Mouse (Mus musculus): ENCODE data around the gene Rplp0.
A peak's percentile ranks its signal among the peaks of the same experiment; 100 is the strongest.
"Not testable (repeated sequence)": the region's sequence is repeated elsewhere in the genome, so short reads cannot be mapped to it uniquely, and the experiment has no call there.

Rplp0 gene

DNA sequence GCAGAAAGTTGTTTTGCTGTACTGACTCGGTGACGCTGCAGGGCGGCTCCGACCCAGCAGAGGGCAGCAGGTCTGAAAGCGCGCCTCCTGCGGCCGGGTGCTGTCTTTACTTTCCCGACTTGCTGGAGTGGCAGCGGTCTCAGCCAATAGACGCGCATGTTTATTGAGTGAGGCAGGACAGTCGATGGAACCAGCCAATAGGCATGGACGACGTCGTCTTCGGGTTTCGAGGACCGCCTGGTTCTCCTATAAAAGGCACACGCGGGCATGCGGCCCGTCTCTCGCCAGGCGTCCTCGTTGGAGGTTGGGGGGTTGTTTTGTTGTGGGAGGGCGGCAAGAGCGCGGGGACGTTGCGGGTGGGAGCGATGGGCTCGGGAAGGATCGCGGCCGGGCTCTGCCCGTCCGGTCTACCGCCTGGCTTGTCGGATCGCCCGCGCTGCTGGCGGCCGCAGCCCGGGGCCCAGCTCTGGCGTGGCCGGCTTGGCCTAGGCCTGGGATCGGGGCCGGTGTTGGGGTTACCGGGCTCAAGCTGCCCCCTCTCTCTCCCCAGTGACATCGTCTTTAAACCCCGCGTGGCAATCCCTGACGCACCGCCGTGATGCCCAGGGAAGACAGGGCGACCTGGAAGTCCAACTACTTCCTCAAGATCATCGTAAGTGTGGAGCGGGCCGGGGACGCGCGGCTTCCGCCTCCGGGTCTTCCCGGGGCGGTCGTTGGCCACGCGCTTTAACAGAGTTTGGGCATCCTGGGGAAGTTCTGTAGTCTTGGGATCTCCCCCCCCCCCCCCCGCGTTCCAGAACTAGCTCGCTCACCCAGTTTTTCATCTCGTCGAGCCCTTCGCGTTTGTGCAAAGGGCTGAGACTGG, at the start of gene Rplp0:
Rplp0 (plus strand) TSS at position 231 of the 865 bp plus-strand sequence.
- Histone ChIP-seq H3K27me3 (ENCODE audit: control insufficient read depth, insufficient read depth, low read length, poor library complexity, severe bottlenecking) (no peaks in the 10 kb centered on the region), H3K36me3 (ENCODE audit: control insufficient read depth, insufficient read depth, low read length, poor library complexity, severe bottlenecking) (peaks cover 8% of the 10 kb centered on the region)
- DNase-seq (ENCODE audit: low read depth, low spot score), result peak; percentile 100

DNA sequence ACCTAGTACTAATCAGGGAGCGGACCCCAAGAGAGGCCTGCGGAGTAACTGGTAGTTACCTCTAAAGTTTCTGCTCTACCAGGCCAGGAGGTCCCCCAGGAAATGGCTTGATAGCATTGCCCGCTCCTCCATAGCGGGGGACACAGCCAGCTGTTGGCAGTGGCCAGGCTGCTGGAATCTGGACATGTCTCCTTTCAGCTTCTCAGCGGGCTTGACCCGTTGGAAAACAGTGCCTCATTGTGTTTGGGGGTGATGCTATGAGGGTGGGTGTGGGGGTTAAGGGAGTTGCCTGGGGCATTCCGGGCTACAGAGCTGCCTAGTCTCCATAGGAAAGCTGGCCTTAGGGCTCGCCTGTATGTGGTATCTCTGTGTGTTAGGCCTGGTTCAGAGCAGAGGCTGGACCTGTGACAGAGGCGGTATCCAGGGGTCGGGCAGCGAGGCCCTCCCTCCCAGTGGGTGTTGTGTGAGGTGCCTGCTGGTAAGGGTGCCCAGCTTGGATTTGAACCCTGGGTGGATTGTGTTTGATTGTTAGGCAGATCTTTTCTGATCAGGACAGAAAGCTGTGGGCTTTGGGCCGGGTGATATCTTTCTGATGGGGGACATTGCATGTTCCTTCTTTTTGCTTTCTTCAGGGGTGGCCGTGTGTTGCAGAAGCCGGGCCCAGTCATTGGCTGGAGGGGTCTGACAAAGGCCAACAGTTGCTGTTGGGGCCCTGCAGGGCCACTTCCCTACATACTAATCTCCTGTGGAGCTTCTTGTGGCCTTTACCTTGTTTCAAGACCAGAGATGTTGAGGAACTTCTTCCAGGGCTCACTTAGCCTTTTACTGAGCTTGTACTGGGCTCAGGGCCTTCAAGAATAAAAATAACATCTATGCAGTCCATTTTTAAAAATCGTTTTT, 49.2 kb upstream of the Rplp0 start:
- no peak for DNase-seq (ENCODE audit: low read depth, low spot score)
- H3K36me3 ChIP-seq (ENCODE audit: control insufficient read depth, insufficient read depth, low read length, poor library complexity, severe bottlenecking), result no peaks in the 10 kb centered on the region

DNA sequence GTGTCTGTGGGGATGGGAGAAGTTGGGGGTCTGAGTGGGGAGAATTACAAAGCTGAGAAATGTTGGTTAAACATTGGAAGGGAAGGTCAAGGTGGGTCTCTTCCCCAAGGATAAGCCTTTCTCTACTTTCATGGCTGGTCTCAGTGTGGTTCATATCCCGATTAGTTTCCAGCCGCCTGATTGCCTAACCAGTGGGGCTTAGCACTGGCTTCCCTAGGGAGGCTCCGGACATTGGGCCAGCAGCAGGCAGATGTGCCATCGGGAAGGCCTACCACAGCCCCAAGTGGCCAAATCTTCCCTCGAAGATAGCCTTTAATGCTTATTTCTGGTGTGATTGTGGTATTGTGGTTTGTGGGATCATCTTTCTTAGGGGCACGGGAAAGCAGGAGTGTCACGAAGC, 46.9 kb upstream of the Rplp0 start:
- Histone ChIP-seq H3K36me3 (ENCODE audit: control insufficient read depth, insufficient read depth, low read length, poor library complexity, severe bottlenecking) (no peaks in the 10 kb centered on the region), H3K27me3 (ENCODE audit: control insufficient read depth, insufficient read depth, low read length, poor library complexity, severe bottlenecking) (no peaks in the 10 kb centered on the region)
- DNase-seq (ENCODE audit: low read depth, low spot score), result no peak

More for the DNA sequence above, 49.2 kb upstream of the Rplp0 start:
- no peaks in the 10 kb centered on the region for H3K27me3 ChIP-seq (ENCODE audit: control insufficient read depth, insufficient read depth, low read length, poor library complexity, severe bottlenecking)

DNA sequence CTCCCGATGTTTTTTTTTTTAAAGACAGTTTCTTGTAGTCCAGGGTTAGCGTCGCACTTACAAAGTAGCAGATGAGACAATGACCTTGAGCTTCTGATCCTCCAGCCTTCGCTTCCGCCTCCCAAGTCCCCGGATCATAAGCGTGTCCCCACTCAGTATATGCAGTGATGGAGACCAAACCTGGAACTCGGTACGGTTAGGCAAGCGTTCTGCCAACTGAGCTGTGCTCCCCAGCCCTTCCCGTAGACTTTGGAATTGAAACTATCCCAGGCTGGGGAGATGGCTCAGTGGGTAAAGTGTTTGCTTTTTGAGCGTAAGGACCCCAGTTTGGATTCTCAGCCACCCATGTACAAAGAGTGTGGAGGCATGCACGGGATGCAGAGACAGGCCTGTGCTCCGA, 46.0 kb upstream of the Rplp0 start:
- H3K27me3 ChIP-seq (ENCODE audit: control insufficient read depth, insufficient read depth, low read length, poor library complexity, severe bottlenecking), result no peaks in the 10 kb centered on the region
- H3K36me3 ChIP-seq (ENCODE audit: control insufficient read depth, insufficient read depth, low read length, poor library complexity, severe bottlenecking), result no peaks in the 10 kb centered on the region
- DNase-seq (ENCODE audit: low read depth, low spot score), result no peak

DNA sequence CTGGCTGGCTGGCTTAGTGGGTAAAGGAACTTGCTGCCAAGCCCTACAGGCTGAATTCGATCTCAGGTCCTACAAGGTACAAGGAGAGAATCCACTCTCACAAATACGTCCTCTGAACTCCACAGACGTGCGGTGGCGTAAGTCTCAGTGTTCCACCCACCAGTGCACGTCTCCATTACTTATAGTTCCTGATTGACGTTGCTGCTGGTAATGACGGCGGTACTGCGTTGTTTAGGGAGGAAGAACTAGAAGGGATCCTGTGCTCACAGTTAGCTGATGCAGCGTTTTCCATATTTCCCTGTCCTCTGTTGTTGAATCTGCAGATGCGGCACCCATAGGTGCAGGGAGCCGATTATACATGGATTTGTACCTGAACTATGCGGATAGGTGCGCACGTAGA, 45.5 kb upstream of the Rplp0 start:
- Histone ChIP-seq H3K36me3 (ENCODE audit: control insufficient read depth, insufficient read depth, low read length, poor library complexity, severe bottlenecking) (no peaks in the 10 kb centered on the region), H3K27me3 (ENCODE audit: control insufficient read depth, insufficient read depth, low read length, poor library complexity, severe bottlenecking) (no peaks in the 10 kb centered on the region)
- DNase-seq (ENCODE audit: low read depth, low spot score), result no peak

DNA sequence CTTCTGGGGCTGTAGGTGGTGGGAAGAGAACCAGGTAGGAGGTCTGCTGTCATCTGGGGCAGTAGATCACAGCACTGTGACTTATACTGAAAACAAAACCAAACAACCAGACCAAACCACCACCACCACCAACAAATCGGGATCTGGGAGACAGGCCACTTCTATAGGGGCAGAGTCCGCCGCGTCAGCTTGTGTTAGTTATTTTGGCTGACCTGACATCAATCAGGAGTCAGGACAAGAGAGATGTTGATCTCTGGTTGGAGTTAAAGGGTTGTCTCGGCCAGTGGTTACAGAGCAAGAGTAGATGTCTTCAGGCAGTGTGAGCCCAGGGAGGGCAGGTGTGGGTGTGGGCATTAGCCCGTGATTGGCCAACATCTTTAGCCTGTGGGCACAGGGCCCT, 44.9 kb upstream of the Rplp0 start:
- Histone ChIP-seq H3K27me3 (ENCODE audit: control insufficient read depth, insufficient read depth, low read length, poor library complexity, severe bottlenecking) (no peaks in the 10 kb centered on the region), H3K36me3 (ENCODE audit: control insufficient read depth, insufficient read depth, low read length, poor library complexity, severe bottlenecking) (no peaks in the 10 kb centered on the region)
- no peak for DNase-seq (ENCODE audit: low read depth, low spot score)

DNA sequence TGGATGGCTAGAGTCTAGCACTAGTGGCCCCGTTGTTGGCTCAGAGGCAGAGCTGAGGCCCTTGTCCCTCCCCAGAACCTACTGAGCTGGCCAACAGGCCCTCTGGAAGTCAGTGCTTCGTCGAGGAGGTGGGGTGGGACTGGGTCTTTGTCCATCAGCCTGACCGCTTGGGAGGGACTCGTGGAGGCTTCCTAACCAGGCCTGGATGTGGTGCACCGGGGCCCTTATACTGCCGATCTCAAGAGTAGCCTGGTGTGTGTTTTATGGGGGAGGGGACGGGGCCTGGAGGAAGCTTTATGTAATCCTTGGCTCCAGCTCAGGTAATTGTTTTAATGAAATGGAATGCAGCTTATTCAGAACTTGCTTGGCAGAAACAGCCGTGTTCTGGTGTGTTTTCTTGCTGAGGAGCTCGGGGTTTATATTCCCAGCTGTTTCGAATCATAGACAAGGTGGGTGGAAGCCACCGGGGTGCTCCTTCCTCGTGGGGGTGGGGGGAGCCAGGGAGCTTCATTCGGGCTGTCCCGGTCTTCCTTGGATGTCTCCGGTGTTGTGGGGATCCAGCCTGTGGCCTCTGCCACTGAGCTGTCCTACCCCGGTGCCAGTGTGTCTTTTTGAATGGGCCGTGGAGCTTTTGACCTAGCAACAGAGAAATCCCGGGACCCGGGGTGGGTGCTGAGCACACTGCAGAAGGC, 44.2 kb upstream of the Rplp0 start:
- Histone ChIP-seq H3K27me3 (ENCODE audit: control insufficient read depth, insufficient read depth, low read length, poor library complexity, severe bottlenecking) (no peaks in the 10 kb centered on the region), H3K36me3 (ENCODE audit: control insufficient read depth, insufficient read depth, low read length, poor library complexity, severe bottlenecking) (no peaks in the 10 kb centered on the region)
- DNase-seq (ENCODE audit: low read depth, low spot score), result no peak

DNA sequence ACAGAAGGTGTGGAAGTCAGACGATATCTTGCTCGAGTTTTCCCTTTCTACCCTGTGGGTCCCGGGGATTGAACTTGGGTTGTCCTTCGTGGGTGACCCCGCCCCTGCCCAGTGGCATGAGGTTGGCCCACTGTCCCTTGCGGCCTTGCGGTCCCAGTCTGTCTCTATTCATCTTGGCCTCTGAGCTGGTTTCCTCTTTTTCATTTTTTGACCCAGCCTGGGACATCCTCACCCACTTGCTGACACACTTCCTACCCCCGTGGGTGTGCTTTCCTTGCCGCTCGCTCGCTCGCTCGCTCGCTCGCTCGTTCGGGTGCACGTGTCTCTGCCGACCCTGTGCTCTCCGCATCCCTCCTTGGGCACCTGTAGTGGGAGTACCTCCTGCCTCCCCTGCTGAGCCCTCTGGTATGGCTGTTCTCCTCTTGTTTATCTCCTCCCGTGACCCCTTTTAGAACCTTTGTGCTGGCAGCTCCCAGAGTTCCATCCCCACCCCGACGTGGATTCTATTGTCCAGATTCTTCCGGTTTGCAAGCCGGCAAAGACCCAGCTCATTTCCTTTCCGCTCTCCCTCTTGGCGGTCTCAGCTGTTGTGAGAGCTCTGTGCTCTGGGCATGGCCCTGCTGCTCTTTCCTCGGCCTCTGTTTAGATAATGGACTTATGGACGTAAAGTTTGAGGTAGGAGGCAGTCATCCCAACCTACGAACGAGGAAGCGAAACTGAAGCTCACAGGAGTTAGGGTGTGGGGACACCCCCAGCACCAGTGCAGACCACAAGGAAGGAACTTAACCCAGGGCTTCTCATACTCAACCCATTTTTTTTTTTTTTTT, 43.0 kb upstream of the Rplp0 start:
- H3K36me3 ChIP-seq (ENCODE audit: control insufficient read depth, insufficient read depth, low read length, poor library complexity, severe bottlenecking), result no peaks in the 10 kb centered on the region
- H3K27me3 ChIP-seq (ENCODE audit: control insufficient read depth, insufficient read depth, low read length, poor library complexity, severe bottlenecking), result no peaks in the 10 kb centered on the region
- peak; percentile 92 for DNase-seq (ENCODE audit: low read depth, low spot score)

DNA sequence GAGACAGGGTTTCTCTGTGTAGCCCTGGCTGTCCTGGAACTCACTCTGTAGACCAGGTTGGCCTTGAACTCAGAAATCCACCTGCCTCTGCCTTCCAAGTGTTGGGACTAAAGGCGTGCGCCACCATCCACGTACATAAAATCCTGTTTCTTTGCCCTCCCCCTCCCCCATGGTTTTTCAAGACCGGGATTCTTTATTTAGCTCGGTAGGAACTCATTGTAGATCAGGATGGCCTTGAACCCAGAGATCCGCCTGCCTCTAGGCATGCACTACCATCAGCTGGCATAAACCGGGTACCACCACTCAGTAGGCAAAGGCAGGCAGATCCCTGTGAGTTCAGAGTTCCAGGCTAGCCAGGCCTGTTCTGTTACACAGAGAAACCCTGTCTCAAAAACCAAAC, 42.4 kb upstream of the Rplp0 start:
- DNase-seq (ENCODE audit: low read depth, low spot score), result peak; percentile 24
- no peaks in the 10 kb centered on the region for H3K36me3 ChIP-seq (ENCODE audit: control insufficient read depth, insufficient read depth, low read length, poor library complexity, severe bottlenecking)
- H3K27me3 ChIP-seq (ENCODE audit: control insufficient read depth, insufficient read depth, low read length, poor library complexity, severe bottlenecking), result no peaks in the 10 kb centered on the region

DNA sequence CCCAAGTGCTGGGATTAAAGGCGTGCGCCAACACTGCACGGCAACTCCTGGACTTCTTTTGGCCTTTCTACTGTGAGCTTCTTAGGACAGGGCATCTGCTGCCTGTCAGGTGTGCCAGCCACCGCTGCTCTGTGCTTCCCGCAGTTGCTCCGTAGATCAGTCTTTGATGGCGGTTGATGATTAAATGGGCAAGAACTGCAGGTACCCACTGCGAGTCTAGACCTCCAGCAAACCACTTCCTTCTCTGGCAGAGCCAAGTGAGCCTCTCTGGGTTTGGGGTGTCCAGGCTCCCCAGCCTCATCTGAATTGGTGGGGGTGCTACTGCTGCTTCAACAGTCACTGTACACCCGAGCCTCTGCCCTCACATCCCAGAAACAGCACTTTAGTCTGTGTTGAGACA, 41.8 kb upstream of the Rplp0 start:
- no peaks in the 10 kb centered on the region for H3K27me3 ChIP-seq (ENCODE audit: control insufficient read depth, insufficient read depth, low read length, poor library complexity, severe bottlenecking)
- no peak for DNase-seq (ENCODE audit: low read depth, low spot score)
- no peaks in the 10 kb centered on the region for H3K36me3 ChIP-seq (ENCODE audit: control insufficient read depth, insufficient read depth, low read length, poor library complexity, severe bottlenecking)

DNA sequence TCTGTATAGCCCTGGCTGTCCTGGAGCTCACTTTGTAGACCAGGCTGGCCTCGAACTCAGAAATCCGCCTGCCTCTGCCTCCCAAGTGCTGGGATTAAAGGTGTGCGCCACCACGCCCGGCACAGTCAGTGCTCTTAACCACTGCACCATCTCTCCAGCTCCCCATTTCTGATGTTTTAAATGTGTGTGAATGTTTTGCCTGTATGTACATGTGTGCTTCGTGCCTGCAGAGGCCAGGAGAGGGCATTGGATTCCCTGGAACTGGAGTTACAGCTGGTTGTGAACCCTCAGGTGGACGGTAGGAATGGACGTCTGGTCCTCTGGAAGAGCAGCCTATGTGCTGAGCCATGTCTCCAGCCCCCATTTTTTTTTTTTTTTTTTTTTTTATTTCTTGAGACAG, 41.1 kb upstream of the Rplp0 start:
- DNase-seq (ENCODE audit: low read depth, low spot score); H3K27me3 ChIP-seq (ENCODE audit: control insufficient read depth, insufficient read depth, low read length, poor library complexity, severe bottlenecking); H3K36me3 ChIP-seq (ENCODE audit: control insufficient read depth, insufficient read depth, low read length, poor library complexity, severe bottlenecking): not testable (repeated sequence)

DNA sequence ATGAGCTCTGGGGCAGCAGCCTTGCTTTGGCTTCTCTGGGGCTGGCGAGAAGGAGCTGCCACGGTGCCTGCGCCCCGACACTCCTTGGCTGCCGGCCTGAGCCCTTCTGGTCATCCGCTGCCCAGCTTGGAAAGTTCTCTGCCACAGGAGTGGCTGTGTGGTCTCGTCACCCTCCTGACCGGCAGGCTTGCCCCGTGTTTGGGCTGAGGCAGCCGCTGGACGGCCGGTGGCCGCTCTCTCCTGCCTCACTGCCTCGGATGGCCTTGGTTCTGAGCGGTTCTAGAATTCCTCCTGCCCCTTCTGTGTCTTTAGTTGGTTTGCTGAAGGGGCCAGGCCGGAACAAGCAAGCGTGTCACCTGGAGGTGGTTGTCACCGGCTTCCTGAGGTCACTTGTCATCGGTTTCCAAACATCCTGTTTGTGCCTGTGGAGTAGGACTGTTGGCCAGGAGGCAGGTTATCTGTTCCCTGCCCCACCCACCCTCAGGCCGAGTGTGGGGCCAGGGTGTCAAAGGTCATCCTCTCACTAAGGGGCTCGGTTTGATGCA, 38.9 kb upstream of the Rplp0 start:
- Histone ChIP-seq H3K27me3 (ENCODE audit: control insufficient read depth, insufficient read depth, low read length, poor library complexity, severe bottlenecking) (no peaks in the 10 kb centered on the region), H3K36me3 (ENCODE audit: control insufficient read depth, insufficient read depth, low read length, poor library complexity, severe bottlenecking) (no peaks in the 10 kb centered on the region)
- DNase-seq (ENCODE audit: low read depth, low spot score), result no peak

DNA sequence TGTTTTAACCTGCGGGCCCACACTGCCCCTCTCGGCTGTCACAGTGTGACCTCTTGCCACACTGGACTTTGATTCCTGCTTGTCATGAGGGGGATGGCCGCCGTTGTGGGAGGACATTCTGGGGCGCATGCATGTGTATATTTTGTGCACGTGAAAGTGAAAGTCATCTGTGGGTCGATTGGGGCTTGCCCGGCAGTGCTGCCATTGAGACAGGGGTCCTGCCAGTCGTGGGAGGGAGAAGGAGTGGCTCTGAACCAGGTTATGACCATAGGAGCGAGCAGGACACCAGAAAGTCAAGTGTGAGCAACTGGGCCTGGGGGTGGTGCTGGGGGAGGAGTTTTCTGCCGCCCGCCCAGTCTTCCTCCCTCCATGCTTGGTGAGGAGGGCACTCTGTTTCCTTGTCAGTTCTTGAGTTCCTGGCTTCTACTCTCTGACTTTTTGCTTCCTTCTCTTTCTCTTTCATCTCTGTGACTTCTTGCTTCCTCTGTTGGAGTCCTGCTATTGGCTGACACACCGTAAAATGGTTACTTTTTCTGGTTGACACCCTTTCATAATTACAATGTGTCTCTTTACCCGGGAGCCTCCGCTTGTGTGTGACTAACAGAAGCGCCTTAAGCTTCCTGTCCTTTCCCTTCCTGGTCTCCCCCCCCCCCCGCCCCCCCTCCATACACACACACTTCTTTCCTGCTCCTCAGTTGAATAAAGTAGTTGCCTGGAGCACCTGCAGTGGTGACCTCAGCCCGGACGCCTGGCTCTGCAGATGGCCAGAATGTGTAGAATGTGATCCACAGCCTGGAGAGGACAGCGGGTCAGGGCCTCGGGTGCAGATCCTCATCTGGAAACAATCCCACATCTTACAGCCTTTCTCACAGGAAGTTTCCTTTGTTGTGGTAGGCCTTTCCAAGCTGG, 37.5 kb upstream of the Rplp0 start:
- Histone ChIP-seq H3K27me3 (ENCODE audit: control insufficient read depth, insufficient read depth, low read length, poor library complexity, severe bottlenecking) (no peaks in the 10 kb centered on the region), H3K36me3 (ENCODE audit: control insufficient read depth, insufficient read depth, low read length, poor library complexity, severe bottlenecking) (no peaks in the 10 kb centered on the region)
- DNase-seq (ENCODE audit: low read depth, low spot score), result peak; percentile 64
